Mouse (Mus musculus) retina, adult 2 months (tissue): ENCODE data around the gene Lhx1.

ENCODE experiments used
- DNase-seq: peaks from one replicate; pipeline ENCODE4 v3.0.0-alpha.2; 2012; ENCODE audit warnings: low read depth, low spot score

The Lhx1 gene

GRCm38 (mm10) chr11:84525421-84526274, at the start of gene Lhx1:
Lhx1 (minus strand) TSS chr11:84525535.
- no peak for DNase-seq

GRCm38 (mm10) chr11:84574834-84575233, 49.5 kb upstream of the Lhx1 start:
- no peak for DNase-seq

- no peak for DNase-seq
Observed at GRCm38 (mm10) chr11:84573637-84574036, 48.3 kb upstream of the Lhx1 start.

- no peak for DNase-seq
Observed at GRCm38 (mm10) chr11:84570812-84571211, 45.5 kb upstream of the Lhx1 start.

- no peak for DNase-seq
Observed at GRCm38 (mm10) chr11:84570392-84570791, 45.1 kb upstream of the Lhx1 start.

GRCm38 (mm10) chr11:84569052-84569751, 43.9 kb upstream of the Lhx1 start:
- DNase-seq = no peak

GRCm38 (mm10) chr11:84568482-84568881, 43.1 kb upstream of the Lhx1 start:
- DNase-seq = no peak

- DNase-seq = no peak
Observed at GRCm38 (mm10) chr11:84566691-84567090, 41.4 kb upstream of the Lhx1 start.

GRCm38 (mm10) chr11:84565224-84565623, 39.9 kb upstream of the Lhx1 start:
- DNase-seq = no peak

GRCm38 (mm10) chr11:84563360-84563759, 38.0 kb upstream of the Lhx1 start:
- no peak for DNase-seq

- DNase-seq = no peak
Observed at GRCm38 (mm10) chr11:84562758-84563347, 37.5 kb upstream of the Lhx1 start.

- DNase-seq = no peak
Observed at GRCm38 (mm10) chr11:84561546-84561945, 36.2 kb upstream of the Lhx1 start.

- no peak for DNase-seq
Observed at GRCm38 (mm10) chr11:84553821-84554450, 28.6 kb upstream of the Lhx1 start.

- no peak for DNase-seq
Observed at GRCm38 (mm10) chr11:84551296-84551695, 26.0 kb upstream of the Lhx1 start.

GRCm38 (mm10) chr11:84549258-84549791, 24.0 kb upstream of the Lhx1 start:
- DNase-seq = no peak

GRCm38 (mm10) chr11:84548293-84548692, 23.0 kb upstream of the Lhx1 start:
- no peak for DNase-seq

- no peak for DNase-seq
Observed at GRCm38 (mm10) chr11:84539981-84540380, 14.6 kb upstream of the Lhx1 start.

GRCm38 (mm10) chr11:84529797-84530703, 4.7 kb upstream of the Lhx1 start:
- DNase-seq = no peak

- DNase-seq = no peak
Observed at GRCm38 (mm10) chr11:84529143-84529755, 3.9 kb upstream of the Lhx1 start.
